Mouse (Mus musculus): Measurements from ENCODE around the gene Ncf4. TPM values are rescaled to one million over a fixed set of nuclear protein-coding genes. Genes with fewer than 3 reads are reported as not detected.
"Not testable (repeated sequence)": the region's sequence is repeated elsewhere in the genome, so short reads cannot be mapped to it uniquely, and the experiment has no call there.

The Ncf4 gene
- polyA plus RNA-seq, 1 experiment from 2014 or later = 0.96 TPM

DNA sequence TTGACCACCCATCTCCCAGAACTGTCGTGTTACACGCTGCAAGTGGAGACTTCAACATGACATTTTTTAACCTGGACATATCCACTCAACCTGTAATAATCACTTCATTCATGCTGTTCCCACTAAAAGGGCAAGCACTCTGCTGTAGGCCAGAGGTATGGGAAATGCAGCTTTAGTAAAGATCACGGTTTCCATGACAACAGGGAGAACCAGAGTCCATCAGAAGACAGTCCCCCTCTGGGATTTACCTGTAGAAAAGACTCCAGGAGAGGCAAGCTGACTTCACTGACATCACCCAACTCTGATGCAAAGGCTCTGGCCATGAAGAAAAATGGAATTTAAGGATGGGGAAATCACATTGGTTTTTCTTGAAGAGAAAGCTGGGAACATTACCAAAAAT is 18.7 kb downstream of the Ncf4 start:
- 64% methylated on average over 3 of the region's 3 CpGs for WGBS
- no peaks in the 10 kb centered on the region for H3K9me3 ChIP-seq (ENCODE audit: control insufficient read depth, low read length)
- no peak overlapping the region for H3K4me3 ChIP-seq (replicated peaks; ENCODE audit: low read depth, low read length)
- H3K27me3 ChIP-seq (ENCODE audit: control insufficient read depth, insufficient read depth, low read length) = no peaks in the 10 kb centered on the region
- H3K27ac ChIP-seq (replicated peaks; ENCODE audit: low read depth, low read length) = no peak overlapping the region
- no peak overlapping the region for H3K4me2 ChIP-seq (ENCODE audit: low read length)
- H3K36me3 ChIP-seq (ENCODE audit: control insufficient read depth, insufficient read depth, low read length) = no peaks in the 10 kb centered on the region
- no peak overlapping the region for H3K9ac ChIP-seq (replicated peaks; ENCODE audit: low read length)
- DNase-seq (peak; percentile 61), ATAC-seq (ENCODE audit: low FRiP score, low TSS enrichment) (no peak)
- no peaks in the 10 kb centered on the region for H3K4me1 ChIP-seq (ENCODE audit: control insufficient read depth, insufficient read depth, low read length)

- DNase-seq = no peak
- Histone ChIP-seq H3K27ac (replicated peaks; ENCODE audit: low read depth, low read length) (no peak overlapping the region), H3K36me3 (ENCODE audit: control insufficient read depth, insufficient read depth, low read length) (no peaks in the 10 kb centered on the region), H3K27me3 (ENCODE audit: control insufficient read depth, insufficient read depth, low read length) (no peaks in the 10 kb centered on the region), H3K9me3 (ENCODE audit: control insufficient read depth, low read length) (no peaks in the 10 kb centered on the region), H3K4me2 (ENCODE audit: low read length) (no peak overlapping the region), H3K4me3 (replicated peaks; ENCODE audit: low read depth, low read length) (no peak overlapping the region), H3K4me1 (ENCODE audit: control insufficient read depth, insufficient read depth, low read length) (no peaks in the 10 kb centered on the region), H3K9ac (replicated peaks; ENCODE audit: low read length) (no peak overlapping the region)
- no peak for ATAC-seq (ENCODE audit: low FRiP score, low TSS enrichment)
- 89% methylated on average over 10 of the region's 10 CpGs for WGBS
These were observed 22.8 kb downstream of the Ncf4 start for GRCm38 (mm10) chr15:78267441-78267840.

DNA sequence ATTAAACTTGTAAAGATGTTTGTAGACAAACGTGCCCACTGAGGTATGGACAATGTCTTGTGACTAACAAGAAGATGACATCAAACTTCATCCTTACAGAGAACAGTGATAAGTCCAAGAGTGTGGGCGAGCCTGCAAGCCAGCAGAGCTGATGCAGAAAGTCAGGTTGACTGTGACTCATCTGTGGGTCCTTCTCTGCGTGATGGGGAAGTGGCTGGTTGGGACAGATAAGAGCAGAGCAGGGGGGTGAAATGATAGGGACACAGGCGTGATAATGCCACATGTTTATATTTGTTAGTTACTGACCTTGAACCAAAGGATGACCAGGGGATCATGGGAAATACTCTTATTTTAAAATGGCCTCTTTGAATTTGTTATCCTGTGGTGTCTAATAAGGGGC is 23.3 kb downstream of the Ncf4 start:
- Histone ChIP-seq H3K4me3 (replicated peaks; ENCODE audit: low read depth, low read length) (no peak overlapping the region), H3K27ac (replicated peaks; ENCODE audit: low read depth, low read length) (no peak overlapping the region), H3K9me3 (ENCODE audit: control insufficient read depth, low read length) (no peaks in the 10 kb centered on the region), H3K9ac (replicated peaks; ENCODE audit: low read length) (no peak overlapping the region), H3K4me2 (ENCODE audit: low read length) (no peak overlapping the region), H3K4me1 (ENCODE audit: control insufficient read depth, insufficient read depth, low read length) (no peaks in the 10 kb centered on the region), H3K27me3 (ENCODE audit: control insufficient read depth, insufficient read depth, low read length) (no peaks in the 10 kb centered on the region), H3K36me3 (ENCODE audit: control insufficient read depth, insufficient read depth, low read length) (no peaks in the 10 kb centered on the region)
- 85% methylated on average over 4 of the region's 4 CpGs for WGBS
- DNase-seq (no peak), ATAC-seq (ENCODE audit: low FRiP score, low TSS enrichment) (no peak)

GRCm38 (mm10) chr15:78271208-78271607 is 26.6 kb downstream of the Ncf4 start:
- H3K36me3 ChIP-seq (ENCODE audit: control insufficient read depth, insufficient read depth, low read length) = no peaks in the 10 kb centered on the region
- H3K27ac ChIP-seq (replicated peaks; ENCODE audit: low read depth, low read length) = no peak overlapping the region
- no peaks in the 10 kb centered on the region for H3K27me3 ChIP-seq (ENCODE audit: control insufficient read depth, insufficient read depth, low read length)
- no peak overlapping the region for H3K9ac ChIP-seq (replicated peaks; ENCODE audit: low read length)
- H3K4me2 ChIP-seq (ENCODE audit: low read length) = no peak overlapping the region
- ATAC-seq (ENCODE audit: low FRiP score, low TSS enrichment) (no peak), DNase-seq (no peak)
- no peak overlapping the region for H3K4me3 ChIP-seq (replicated peaks; ENCODE audit: low read depth, low read length)
- H3K9me3 ChIP-seq (ENCODE audit: control insufficient read depth, low read length) = no peaks in the 10 kb centered on the region
- no peaks in the 10 kb centered on the region for H3K4me1 ChIP-seq (ENCODE audit: control insufficient read depth, insufficient read depth, low read length)

- H3K4me3 ChIP-seq (replicated peaks; ENCODE audit: low read depth, low read length) = no peak overlapping the region
- WGBS = 87% methylated on average over 2 of the region's 2 CpGs
- no peaks in the 10 kb centered on the region for H3K36me3 ChIP-seq (ENCODE audit: control insufficient read depth, insufficient read depth, low read length)
- no peak for DNase-seq
- no peaks in the 10 kb centered on the region for H3K27me3 ChIP-seq (ENCODE audit: control insufficient read depth, insufficient read depth, low read length)
- no peaks in the 10 kb centered on the region for H3K9me3 ChIP-seq (ENCODE audit: control insufficient read depth, low read length)
- no peak overlapping the region for H3K9ac ChIP-seq (replicated peaks; ENCODE audit: low read length)
- no peak overlapping the region for H3K4me2 ChIP-seq (ENCODE audit: low read length)
- no peak overlapping the region for H3K27ac ChIP-seq (replicated peaks; ENCODE audit: low read depth, low read length)
- no peaks in the 10 kb centered on the region for H3K4me1 ChIP-seq (ENCODE audit: control insufficient read depth, insufficient read depth, low read length)
- no peak for ATAC-seq (ENCODE audit: low FRiP score, low TSS enrichment)
These were observed 33.7 kb downstream of the Ncf4 start for GRCm38 (mm10) chr15:78278308-78278707.

- ATAC-seq (ENCODE audit: low FRiP score, low TSS enrichment) = no peak
- DNase-seq = no peak
- Histone ChIP-seq H3K9me3 (ENCODE audit: control insufficient read depth, low read length) (no peaks in the 10 kb centered on the region), H3K4me1 (ENCODE audit: control insufficient read depth, insufficient read depth, low read length) (0 out of 2 replicates have a peak, but pooled peaks cover 3% of the 10 kb centered on the region), H3K36me3 (ENCODE audit: control insufficient read depth, insufficient read depth, low read length) (no peaks in the 10 kb centered on the region), H3K27ac (replicated peaks; ENCODE audit: low read depth, low read length) (no peak overlapping the region), H3K4me2 (ENCODE audit: low read length) (no peak overlapping the region), H3K4me3 (replicated peaks; ENCODE audit: low read depth, low read length) (no peak overlapping the region), H3K27me3 (ENCODE audit: control insufficient read depth, insufficient read depth, low read length) (no peaks in the 10 kb centered on the region), H3K9ac (replicated peaks; ENCODE audit: low read length) (no peak overlapping the region)
- whole genome bisulfite sequencing = 82% methylated on average over 5 of the region's 5 CpGs
These were observed 43.3 kb downstream of the Ncf4 start for GRCm38 (mm10) chr15:78287941-78288340.

DNA sequence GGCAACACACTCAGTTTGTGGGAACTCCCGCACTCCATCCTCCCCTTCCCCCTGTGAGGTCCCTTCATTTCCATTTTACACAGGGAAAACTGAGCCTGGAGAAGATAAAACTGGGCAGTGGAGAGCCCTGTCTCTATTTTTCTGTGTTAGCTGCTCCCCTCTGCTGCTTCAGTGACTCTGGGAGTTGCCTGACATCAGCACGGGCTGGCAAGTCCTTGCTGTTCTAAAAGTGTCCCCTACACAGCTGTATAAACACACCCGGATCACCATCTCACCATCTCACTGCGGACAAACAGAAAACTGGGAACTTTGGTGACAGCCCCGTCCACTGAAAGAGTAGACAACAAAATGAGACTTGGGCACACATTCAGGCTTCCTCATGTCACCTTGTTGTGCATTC is 45.2 kb downstream of the Ncf4 start:
- H3K4me3 ChIP-seq (replicated peaks; ENCODE audit: low read depth, low read length); H3K4me1 ChIP-seq (ENCODE audit: control insufficient read depth, insufficient read depth, low read length); H3K9ac ChIP-seq (replicated peaks; ENCODE audit: low read length); H3K4me2 ChIP-seq (ENCODE audit: low read length); H3K36me3 ChIP-seq (ENCODE audit: control insufficient read depth, insufficient read depth, low read length); ATAC-seq (ENCODE audit: low FRiP score, low TSS enrichment); DNase-seq; H3K27ac ChIP-seq (replicated peaks; ENCODE audit: low read depth, low read length); H3K27me3 ChIP-seq (ENCODE audit: control insufficient read depth, insufficient read depth, low read length); H3K9me3 ChIP-seq (ENCODE audit: control insufficient read depth, low read length): not testable (repeated sequence)
- 82% methylated on average over 5 of the region's 5 CpGs for WGBS

DNA sequence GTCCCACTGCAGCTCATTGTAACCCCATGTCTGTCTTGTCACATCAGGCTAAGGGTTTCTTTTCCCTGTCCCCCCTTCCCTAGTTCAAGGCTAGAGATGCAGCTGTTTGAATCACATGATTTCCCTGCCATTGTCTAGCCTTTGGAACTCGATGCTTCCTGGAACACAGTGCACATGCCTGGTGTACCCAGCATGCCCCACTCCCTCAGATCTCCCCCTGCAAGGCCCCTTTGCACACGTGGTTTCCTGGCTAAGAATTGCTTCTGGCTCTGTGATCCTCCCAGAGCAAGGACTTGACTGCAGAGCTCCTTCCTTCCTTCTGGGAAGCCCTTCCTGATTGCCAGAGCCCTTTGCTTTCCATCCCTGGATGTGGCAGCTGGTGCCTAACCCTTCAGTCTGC is 48.6 kb downstream of the Ncf4 start:
- not testable (repeated sequence) for H3K4me1 ChIP-seq (ENCODE audit: control insufficient read depth, insufficient read depth, low read length); H3K27me3 ChIP-seq (ENCODE audit: control insufficient read depth, insufficient read depth, low read length); H3K9me3 ChIP-seq (ENCODE audit: control insufficient read depth, low read length); H3K4me2 ChIP-seq (ENCODE audit: low read length); H3K27ac ChIP-seq (replicated peaks; ENCODE audit: low read depth, low read length); ATAC-seq (ENCODE audit: low FRiP score, low TSS enrichment); H3K36me3 ChIP-seq (ENCODE audit: control insufficient read depth, insufficient read depth, low read length); H3K9ac ChIP-seq (replicated peaks; ENCODE audit: low read length); H3K4me3 ChIP-seq (replicated peaks; ENCODE audit: low read depth, low read length)
- WGBS = 3% methylated on average over 2 of the region's 2 CpGs
- peak; percentile 16 for DNase-seq

DNA sequence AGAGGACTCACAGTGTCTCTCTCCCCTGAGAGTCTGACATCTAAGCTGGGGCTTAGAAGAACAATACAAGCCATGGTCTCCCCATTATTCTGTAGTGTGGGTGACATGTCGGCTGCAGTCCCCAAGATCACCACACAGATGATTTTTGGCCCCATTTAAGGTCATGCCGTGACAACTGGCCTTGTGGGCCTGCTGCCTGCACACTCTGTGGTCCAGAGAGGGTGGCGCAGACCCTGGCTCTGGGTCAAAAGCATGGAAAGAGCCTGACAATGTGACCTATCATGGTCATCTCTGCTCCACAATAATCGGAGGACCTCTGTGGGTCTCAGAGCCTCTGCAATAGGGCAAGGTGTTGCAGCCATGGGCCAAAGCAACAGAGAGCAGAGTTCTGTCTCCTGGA is 49.1 kb downstream of the Ncf4 start:
- ATAC-seq (ENCODE audit: low FRiP score, low TSS enrichment) (no peak), DNase-seq (no peak)
- Histone ChIP-seq H3K27ac (replicated peaks; ENCODE audit: low read depth, low read length) (no peak overlapping the region), H3K4me1 (ENCODE audit: control insufficient read depth, insufficient read depth, low read length) (0 out of 2 replicates have a peak, but pooled peaks cover 3% of the 10 kb centered on the region), H3K4me3 (replicated peaks; ENCODE audit: low read depth, low read length) (no peak overlapping the region), H3K9me3 (ENCODE audit: control insufficient read depth, low read length) (no peaks in the 10 kb centered on the region), H3K9ac (replicated peaks; ENCODE audit: low read length) (no peak overlapping the region), H3K4me2 (ENCODE audit: low read length) (no peak overlapping the region), H3K36me3 (ENCODE audit: control insufficient read depth, insufficient read depth, low read length) (no peaks in the 10 kb centered on the region), H3K27me3 (ENCODE audit: control insufficient read depth, insufficient read depth, low read length) (no peaks in the 10 kb centered on the region)
- 80% methylated on average over 4 of the region's 4 CpGs for WGBS

All from midbrain, embryonic 14.5 days (tissue).